Mouse (Mus musculus) limb, embryonic 14.5 days (tissue): Measurements from ENCODE around the gene Hist2h2ac. TPM values are rescaled to one million over a fixed set of nuclear protein-coding genes. Genes with fewer than 3 reads are reported as not detected.
A peak's percentile ranks its signal among the peaks of the same experiment; 100 is the strongest.

Source experiments
- ATAC-seq: fragments of 200-750 bp; cut with Nextera tagmentation; 2 replicates; pipeline ENCODE4 v1.8.0; 2017; ENCODE audit warnings: low read depth, moderate number of reproducible peaks, moderate TSS enrichment; ENCODE audit not compliant: low FRiP score
- DNase-seq: peaks from one replicate; pipeline ENCODE4 v3.0.0-alpha.2; 2015; ENCODE audit warnings: low spot score
- H3K27ac ChIP-seq: fragments of 300-500 bp; sonication (generic); replicated peaks from 2 replicates; pipeline ENCODE4 v1.5.1; 2014; ENCODE audit warnings: low read depth, mild to moderate bottlenecking, low read length, moderate library complexity, mixed read lengths
- H3K27me3 ChIP-seq: fragments of 300-500 bp; sonication (generic); 2 replicates; pipeline ENCODE4 v1.6.1; 2014; ENCODE audit warnings: low read length, mixed read lengths; ENCODE audit not compliant: control insufficient read depth, insufficient read depth
- H3K36me3 ChIP-seq: fragments of 300-500 bp; sonication (generic); 2 replicates; pipeline ENCODE4 v1.6.1; 2014; ENCODE audit warnings: mild to moderate bottlenecking, low read length, moderate library complexity, mixed read lengths; ENCODE audit not compliant: control insufficient read depth, insufficient read depth
- H3K4me1 ChIP-seq: fragments of 300-500 bp; sonication (generic); 2 replicates; pipeline ENCODE4 v1.6.1; 2014; ENCODE audit warnings: antibody characterized with exemption, low read length, mixed read lengths; ENCODE audit not compliant: control insufficient read depth, insufficient read depth
- H3K4me2 ChIP-seq: fragments of 300-500 bp; sonication (generic); replicated peaks from 2 replicates; pipeline ENCODE4 v1.6.1; 2014; ENCODE audit warnings: low read depth, mild to moderate bottlenecking, low read length, moderate library complexity; ENCODE audit not compliant: severe bottlenecking
- H3K4me3 ChIP-seq: fragments of 300-500 bp; sonication (generic); replicated peaks from 2 replicates; pipeline ENCODE4 v1.5.1; 2014; ENCODE audit warnings: low read length
- H3K9ac ChIP-seq: fragments of 300-500 bp; sonication (generic); 2 replicates; pipeline ENCODE4 v1.6.1; 2014; ENCODE audit warnings: mild to moderate bottlenecking, low read depth, low read length, moderate library complexity; ENCODE audit not compliant: severe bottlenecking
- H3K9me3 ChIP-seq: fragments of 300-500 bp; sonication (generic); 2 replicates; pipeline ENCODE4 v1.6.1; 2016; ENCODE audit warnings: low read length; ENCODE audit not compliant: control insufficient read depth
- POLR2A ChIP-seq: fragments of 200-500 bp; IDR thresholded peaks from 2 replicates; pipeline ENCODE4 v1.8.0; 2012; ENCODE audit warnings: inconsistent platforms, mild to moderate bottlenecking, moderate library complexity, borderline replicate concordance; ENCODE audit not compliant: insufficient read depth, insufficient read length; ENCODE audit errors: extremely low read depth
- WGBS: fragments of 180-500 bp; shearing (Covaris S2); extraction: QIAGEN DNeasy Blood & Tissue Kit; methylation state at CpG from one replicate; pipeline ENCODE4 v1.1.7; 2014; 5-methylcytosine and 5-hydroxymethylcytosine counted together
- polyA plus RNA-seq, 2 experiments: library from polyadenylated mRNA; depleted of rRNA in 1 of 2; stranded (reverse) in 1 of 2; unstranded in 1 of 2; fragments of >200 nt; fragmentation: Nextera tagmentation in 1 of 2; extraction: Ambion mirVana in 1 of 2; gene quantifications; 2 replicates each; pipeline versions ENCODE4 v1.2.1 to v1.2.3; 2012 to 2014

Gene Hist2h2ac
- polyA plus RNA-seq, 2 experiments = 7.0 to 11.8 TPM

- Histone ChIP-seq H3K4me3 (peak overlapping the region; percentile 60), H3K36me3 (no peaks in the 10 kb centered on the region), H3K4me1 (peaks cover 17% of the 10 kb centered on the region), H3K9ac (peak overlapping the region; percentile 72), H3K4me2 (peak overlapping the region; percentile 78), H3K27ac (peak overlapping the region; percentile 98), H3K27me3 (no peaks in the 10 kb centered on the region), H3K9me3 (no peaks in the 10 kb centered on the region)
- ATAC-seq = peak; percentile 68
- peak; percentile 85 for DNase-seq
- WGBS = under 1% methylated on average over 19 of the region's 19 CpGs
- TF ChIP-seq POLR2A = peak; percentile 12; the same call in 1 of the 2 replicates
Measured at GRCm38 (mm10) chr3:96262216-96262875, 41.7 kb upstream of the Hist2h2ac start.

GRCm38 (mm10) chr3:96261623-96262022, 40.9 kb upstream of the Hist2h2ac start:
- peak overlapping the region; percentile 72; the same call in 1 of the 2 replicates for H3K9ac ChIP-seq
- H3K36me3 ChIP-seq = no peaks in the 10 kb centered on the region
- H3K4me3 ChIP-seq = peak overlapping the region; percentile 60; the same call in 1 of the 2 replicates
- H3K9me3 ChIP-seq = no peaks in the 10 kb centered on the region
- no peaks in the 10 kb centered on the region for H3K27me3 ChIP-seq
- no peak for DNase-seq
- peak overlapping the region; percentile 78 for H3K4me2 ChIP-seq
- no peak for ATAC-seq
- 49% methylated on average over 3 of the region's 3 CpGs for whole genome bisulfite sequencing
- H3K4me1 ChIP-seq = peaks cover 17% of the 10 kb centered on the region
- TF ChIP-seq POLR2A = no peak
- H3K27ac ChIP-seq = peak overlapping the region; percentile 98; the same call in 1 of the 2 replicates

- no peak overlapping the region for H3K4me3 ChIP-seq
- H3K27ac ChIP-seq = no peak overlapping the region
- 88% methylated on average over 5 of the region's 5 CpGs for WGBS
- no peaks in the 10 kb centered on the region for H3K36me3 ChIP-seq
- no peaks in the 10 kb centered on the region for H3K9me3 ChIP-seq
- no peak for DNase-seq
- no peaks in the 10 kb centered on the region for H3K27me3 ChIP-seq
- H3K4me2 ChIP-seq = no peak overlapping the region
- H3K9ac ChIP-seq = no peak overlapping the region
- peaks cover 22% of the 10 kb centered on the region for H3K4me1 ChIP-seq
- no peak for TF ChIP-seq POLR2A
- no peak for ATAC-seq
Measured at GRCm38 (mm10) chr3:96260220-96260619, 39.5 kb upstream of the Hist2h2ac start.

DNA sequence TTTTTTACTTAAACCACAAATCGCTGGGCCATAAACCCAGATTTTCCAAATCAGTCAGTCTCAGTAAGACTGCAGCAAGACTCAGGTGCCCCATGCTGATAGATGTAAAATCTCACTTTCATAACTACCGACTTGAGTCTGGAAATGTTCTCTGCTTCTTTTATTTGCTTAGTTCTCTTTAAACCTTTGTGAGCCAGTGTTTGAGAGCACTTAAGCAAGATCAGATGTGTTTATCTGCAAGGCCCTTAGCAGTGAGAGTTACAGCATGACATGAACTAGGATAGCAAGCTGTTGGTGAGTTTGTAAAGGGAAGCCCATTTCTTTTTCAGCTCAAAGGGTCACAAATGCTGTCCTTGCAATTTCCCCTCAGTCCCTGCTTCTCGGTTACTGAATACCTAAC, 36.5 kb upstream of the Hist2h2ac start:
- WGBS = 45% methylated on average over 3 of the region's 3 CpGs

DNA sequence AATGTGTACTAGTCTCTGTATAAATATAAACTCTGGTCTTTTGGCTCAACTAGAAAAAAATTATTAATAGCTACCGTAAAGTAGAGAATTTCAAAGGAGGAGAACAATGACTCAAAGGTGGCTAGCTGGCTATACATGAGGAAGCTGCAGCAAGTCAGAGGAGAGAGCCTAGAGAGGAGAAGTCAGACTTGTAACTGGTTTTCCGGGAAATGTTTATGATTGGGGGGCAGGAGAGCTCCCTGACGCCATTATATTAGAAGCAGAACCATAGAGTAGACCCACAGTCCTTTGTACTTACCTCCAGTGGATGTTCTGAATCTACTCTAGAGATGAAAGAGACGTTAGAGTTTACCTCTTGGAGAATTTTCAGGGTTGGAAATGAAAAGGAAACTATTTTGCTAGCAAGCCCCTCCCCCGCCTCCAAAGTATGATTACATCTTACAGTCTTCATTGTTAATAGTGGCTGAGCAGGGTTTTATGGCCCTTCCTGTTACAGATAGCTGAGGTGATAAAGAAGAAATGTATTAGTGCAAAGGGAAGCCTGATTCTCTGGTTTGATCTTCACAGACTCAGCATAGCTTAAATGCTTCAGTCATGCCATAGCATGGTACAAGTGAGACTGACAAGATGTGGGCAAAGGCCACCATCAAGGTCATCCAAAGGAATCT, 35.4 kb upstream of the Hist2h2ac start:
- peaks cover 5% of the 10 kb centered on the region; the same call in 1 of the 2 replicates for H3K4me1 ChIP-seq
- no peaks in the 10 kb centered on the region for H3K27me3 ChIP-seq
- no peak overlapping the region for H3K27ac ChIP-seq
- DNase-seq = no peak
- H3K9me3 ChIP-seq = no peaks in the 10 kb centered on the region
- H3K9ac ChIP-seq = no peak overlapping the region
- no peak overlapping the region for H3K4me2 ChIP-seq
- no peaks in the 10 kb centered on the region for H3K36me3 ChIP-seq
- no peak for ATAC-seq
- no peak for TF ChIP-seq POLR2A
- 57% methylated on average over 5 of the region's 5 CpGs for WGBS
- no peak overlapping the region for H3K4me3 ChIP-seq

More for the DNA sequence above, 36.5 kb upstream of the Hist2h2ac start:
- Histone ChIP-seq H3K9me3 (no peaks in the 10 kb centered on the region), H3K4me3 (no peak overlapping the region), H3K4me2 (no peak overlapping the region), H3K27ac (0 out of 2 replicates have a peak overlapping the region, but pooled peaks have one; percentile 33), H3K9ac (no peak overlapping the region), H3K27me3 (no peaks in the 10 kb centered on the region), H3K36me3 (no peaks in the 10 kb centered on the region), H3K4me1 (peaks cover 12% of the 10 kb centered on the region)
- no peak for DNase-seq
- ATAC-seq = no peak
- no peak for TF ChIP-seq POLR2A
